Mouse (Mus musculus): Measurements from ENCODE around the gene Abcc1.

DNA sequence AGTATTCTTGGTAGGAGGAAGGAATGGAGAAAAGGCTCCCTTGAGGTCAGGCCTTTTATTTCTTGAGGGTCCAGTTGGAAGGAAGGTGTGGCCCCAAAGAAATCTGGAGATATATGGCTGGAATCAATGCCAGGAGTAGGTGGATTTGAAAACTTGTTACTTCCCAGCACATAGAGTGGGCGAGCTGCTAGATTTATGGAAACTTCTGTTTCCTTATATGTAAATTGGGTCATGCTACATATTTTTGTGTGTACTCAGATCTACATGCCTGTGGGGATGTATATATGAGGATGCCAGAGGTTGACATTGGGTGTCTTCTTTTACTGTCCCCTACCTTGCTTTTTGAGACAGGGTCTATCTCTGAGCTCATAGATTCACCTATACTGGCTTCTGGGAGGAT, 14.6 kb downstream of the Abcc1 start:
- no peak for TF ChIP-seq POLR2A (IDR thresholded peaks at IDR 0.05; ENCODE audit: borderline replicate concordance, control insufficient read depth, low read depth, low read length)
- no peak for TF ChIP-seq CTCF (IDR thresholded peaks at IDR 0.05; ENCODE audit: control insufficient read depth, insufficient read depth, low read length)
